Mouse (Mus musculus) monocyte, adult 2 months (primary cell): Measurements from ENCODE around the gene Ggps1.

Experiments used
- DNase-seq, 2 experiments: peaks; one replicate each; pipeline ENCODE4 v3.0.0; 2022; ENCODE audit warnings: low spot score in 2 of 2, low read depth in 1 of 2

Ggps1 gene

GRCm38 (mm10) chr13:14063013-14063941 lies at the start of gene Ggps1, which contains the start of gene Arid4b:
Gene Ggps1 (minus strand): TSS chr13:14063488.
Gene Arid4b (plus strand): TSS chr13:14063232.
- peak; percentile 96 for DNase-seq

- DNase-seq: no peak
Measured at GRCm38 (mm10) chr13:14111146-14111545, 47.9 kb upstream of the Ggps1 start.

- no peak for DNase-seq
Measured at GRCm38 (mm10) chr13:14110154-14110873, 47.0 kb upstream of the Ggps1 start.

- DNase-seq: no peak
Measured at GRCm38 (mm10) chr13:14103026-14103425, 39.7 kb upstream of the Ggps1 start.

GRCm38 (mm10) chr13:14088669-14089068 lies 25.4 kb upstream of the Ggps1 start:
- no peak for DNase-seq

- DNase-seq: no peak
Measured at GRCm38 (mm10) chr13:14075326-14075725, 12.0 kb upstream of the Ggps1 start.

- DNase-seq: no peak
Measured at GRCm38 (mm10) chr13:14074371-14074770, 11.1 kb upstream of the Ggps1 start.

GRCm38 (mm10) chr13:14069291-14069690 lies 6.0 kb upstream of the Ggps1 start:
- no peak for DNase-seq

GRCm38 (mm10) chr13:14068035-14068434 lies 4.7 kb upstream of the Ggps1 start:
- no peak for DNase-seq

- no peak for DNase-seq
Measured at GRCm38 (mm10) chr13:14065701-14066100, 2.4 kb upstream of the Ggps1 start.

GRCm38 (mm10) chr13:14065028-14065380 lies 1.7 kb upstream of the Ggps1 start:
- DNase-seq: no peak

GRCm38 (mm10) chr13:14064341-14065027 lies 1.2 kb upstream of the Ggps1 start:
- peak in 1 of 2 experiments; percentile 12 for DNase-seq

GRCm38 (mm10) chr13:14063942-14064271 lies 619 bp upstream of the Ggps1 start:
- DNase-seq: no peak

GRCm38 (mm10) chr13:14062209-14063012 lies 877 bp downstream of the Ggps1 start:
- DNase-seq: no peak

GRCm38 (mm10) chr13:14059582-14059981 lies 3.7 kb downstream of the Ggps1 start:
- DNase-seq: no peak

- DNase-seq: no peak
Measured at GRCm38 (mm10) chr13:14056801-14057200, 6.5 kb downstream of the Ggps1 start.

- DNase-seq: no peak
Measured at GRCm38 (mm10) chr13:14049878-14050277, 13.4 kb downstream of the Ggps1 start.

- DNase-seq: no peak
Measured at GRCm38 (mm10) chr13:14044521-14044920, 18.8 kb downstream of the Ggps1 start.

- no peak for DNase-seq
Measured at GRCm38 (mm10) chr13:14043851-14044250, 19.4 kb downstream of the Ggps1 start.

- DNase-seq: no peak
Measured at GRCm38 (mm10) chr13:14040186-14040585, 23.1 kb downstream of the Ggps1 start.
